ENCODE assay signal across 19 mouse cellular contexts in genomic region chr14:33175059-33175821, GRCm38 (mm10). TPM values are rescaled to one million over a fixed set of nuclear protein-coding genes. Genes with fewer than 3 reads are reported as not detected.
DNase-seq lines count a peak whose midpoint lies in the region; ATAC-seq and TF ChIP-seq lines count a peak whose summit lies in the region.
"Had no signal": no experiment of that assay in that cellular context is flagged by ENCODE, and none has a peak within 500 bp of the region (broad histone marks: within the 10 kb centered on the region; RNA-seq: fewer than 3 reads in every experiment).

No protein-coding gene starts in this region.

- intact Hi-C loops in heart, postnatal 14 days (cut with DNase I): no loop called here

- in situ Hi-C loops in CH12.LX (cut with MboI; ENCODE audit: low pct_ligation_motif_present, low pct_unique_long_range_greater_than_20kb, low sequenced_read_pairs): no loop called here

- dilution Hi-C loops in CH12.LX (cut with MboI; ENCODE audit: extremely low pct_ligation_motif_present, extremely low pct_unique_long_range_greater_than_20kb, low sequenced_read_pairs): no loop called here

- DNase-seq in frontal cortex, postnatal 10 days (ENCODE audit: low spot score in 2 of 2): no peak
- DNase-seq in CH12.LX (ENCODE audit: extremely low read depth): no peak
- DNase-seq in cerebellum, adult 9-11 months: peak; percentile 43
- DNase-seq in heart, postnatal 14 days: peak; percentile 36 to 52
- DNase-seq in thymus, adult 2 months: no peak
- no peak for DNase-seq in ovary, adult 18-20 months (ENCODE audit: low spot score)
- no peak for DNase-seq in left cerebral cortex, adult 9 months (ENCODE audit: low spot score in 2 of 2)
- DNase-seq: adrenal gland, adult 2 months; gastrocnemius, postnatal 10 days; kidney, adult 11 months; kidney, postnatal 14 days; lung, embryonic 14.5 days; thymus, postnatal 4 days had no signal

- H3K4me3 ChIP-seq in CH12.LX (replicated peaks in 1 of 3; ENCODE audit: low read depth in 2 of 3, low read length in 2 of 3, poor library complexity in 1 of 3): no peak overlapping the region
- H3K4me3 ChIP-seq in thymus, adult 2 months (ENCODE audit: control insufficient read depth, insufficient read depth, low read length): no peak overlapping the region
- H3K4me3 ChIP-seq: erythroblast, embryonic 14.5 days; neural tube, embryonic 12.5 days had no signal

- no peak overlapping the region for H3K27ac ChIP-seq in CH12.LX (ENCODE audit: insufficient read depth, low read depth)
- H3K27ac ChIP-seq in thymus, adult 2 months (ENCODE audit: control insufficient read depth, insufficient read depth, low read length): no peak overlapping the region
- H3K27ac ChIP-seq: neural tube, embryonic 12.5 days had no signal

- TF ChIP-seq CTCF in CH12.LX (conservative IDR thresholded peaks at IDR 0.05 in 1 of 2, IDR thresholded peaks at IDR 0.05 in 1 of 2; ENCODE audit: low read depth in 2 of 2, low read length in 2 of 2): no peak
- TF ChIP-seq CTCF in thymus, adult 2 months (IDR thresholded peaks at IDR 0.05; ENCODE audit: borderline replicate concordance, control insufficient read depth, extremely low read depth, insufficient read depth, low read length, poor library complexity): no peak

- H3K9me3 ChIP-seq in CH12.LX (replicated peaks; ENCODE audit: low read length): peaks cover 24% of the 10 kb centered on the region
- H3K9me3 ChIP-seq: neural tube, embryonic 12.5 days had no signal

- H3K4me1 ChIP-seq in CH12.LX (ENCODE audit: control insufficient read depth in 1 of 2, insufficient read depth in 2 of 2): peaks cover 20 to 52% of the 10 kb centered on the region in 2 experiments
- H3K4me1 ChIP-seq in thymus, adult 2 months (replicated peaks; ENCODE audit: control insufficient read depth, insufficient read depth, low read length): no peaks in the 10 kb centered on the region
- H3K4me1 ChIP-seq: neural tube, embryonic 12.5 days had no signal

- H3K4me2 ChIP-seq in CH12.LX (ENCODE audit: insufficient read depth, low read depth, poor library complexity, severe bottlenecking): no peak overlapping the region
- H3K4me2 ChIP-seq: lung, embryonic 14.5 days; neural tube, embryonic 12.5 days had no signal

- TF ChIP-seq EP300 in CH12.LX (IDR thresholded peaks at IDR 0.05; ENCODE audit: low read length): no peak

- no peaks in the 10 kb centered on the region for H3K27me3 ChIP-seq in CH12.LX (replicated peaks)
- no peaks in the 10 kb centered on the region for H3K27me3 ChIP-seq in thymus, adult 2 months (ENCODE audit: control insufficient read depth, insufficient read depth, low read length)
- H3K27me3 ChIP-seq: megakaryocyte, embryonic 14.5 days; neural tube, embryonic 12.5 days had no signal

- ATAC-seq in frontal cortex, adult (ENCODE audit: low TSS enrichment): peak; percentile 78
- ATAC-seq: forebrain, embryonic 16.5 days; hindbrain, embryonic 16.5 days had no signal

- peaks cover 81% of the 10 kb centered on the region for H3K79me2 ChIP-seq in CH12.LX (replicated peaks; ENCODE audit: control insufficient read depth, extremely low read depth, insufficient read depth, poor library complexity, severe bottlenecking)

- H3K9ac ChIP-seq in CH12.LX (ENCODE audit: insufficient read depth, low read depth): no peak overlapping the region
- H3K9ac ChIP-seq: lung, embryonic 14.5 days; neural tube, embryonic 12.5 days had no signal

- WGBS in thymus, adult 2 months: 84% methylated on average over 4 of the region's 4 CpGs

- H3K36me3 ChIP-seq in CH12.LX (replicated peaks in 1 of 2; ENCODE audit: control insufficient read depth in 1 of 2, insufficient read depth in 1 of 2, low read length in 1 of 2): peaks cover 47 to 92% of the 10 kb centered on the region in 2 experiments
- H3K36me3 ChIP-seq in thymus, adult 2 months (ENCODE audit: control insufficient read depth, insufficient read depth, low read length): no peaks in the 10 kb centered on the region
- H3K36me3 ChIP-seq: neural tube, embryonic 12.5 days had no signal

- 0 out of 2 replicates have a peak, but pooled peaks have one; percentile 24 for TF ChIP-seq POLR2A in CH12.LX (IDR thresholded peaks at IDR 0.05; ENCODE audit: low read depth, low read length)
- TF ChIP-seq POLR2A in thymus, adult 2 months (IDR thresholded peaks at IDR 0.05; ENCODE audit: control insufficient read depth, extremely low read depth, insufficient read depth, low read length, poor library complexity): no peak

- no peak for TF ChIP-seq RAD21 in CH12.LX (IDR thresholded peaks at IDR 0.05; ENCODE audit: low read depth, low read length)

TF ChIP-seq in CH12.LX, 34 proteins besides CTCF, POLR2A, EP300 and RAD21:
- TF ChIP-seq MAX (IDR thresholded peaks at IDR 0.05; ENCODE audit: low read length): no peak
- TF ChIP-seq NRF1 (IDR thresholded peaks at IDR 0.05; ENCODE audit: low read depth, low read length): no peak
- TF ChIP-seq HCFC1 (IDR thresholded peaks at IDR 0.05; ENCODE audit: low read depth, low read length): no peak
- no peak for TF ChIP-seq E2F4 (IDR thresholded peaks at IDR 0.05; ENCODE audit: insufficient replicate concordance, low read depth, low read length)
- TF ChIP-seq USF1 (IDR thresholded peaks at IDR 0.05; ENCODE audit: low read depth, low read length): no peak
- TF ChIP-seq POLR2AphosphoS2 (IDR thresholded peaks at IDR 0.05; ENCODE audit: low read depth, low read length): no peak
- no peak for TF ChIP-seq UBTF (IDR thresholded peaks at IDR 0.05; ENCODE audit: low read depth, low read length)
- no peak for TF ChIP-seq PAX5 (IDR thresholded peaks at IDR 0.05; ENCODE audit: low read length)
- no peak for TF ChIP-seq ZMIZ1 (IDR thresholded peaks at IDR 0.05; ENCODE audit: low read depth, low read length)
- no peak for TF ChIP-seq NELFE (IDR thresholded peaks at IDR 0.05; ENCODE audit: low read depth, low read length)
- no peak for TF ChIP-seq MAZ (IDR thresholded peaks at IDR 0.05; ENCODE audit: low read depth, low read length)
- TF ChIP-seq CHD1 (IDR thresholded peaks at IDR 0.05; ENCODE audit: low read depth, low read length): no peak
- no peak for TF ChIP-seq JUND (conservative IDR thresholded peaks at IDR 0.05; ENCODE audit: low read depth, low read length)
- TF ChIP-seq ZNF384 (IDR thresholded peaks at IDR 0.05; ENCODE audit: low read depth, low read length): no peak
- TF ChIP-seq BHLHE40 (IDR thresholded peaks at IDR 0.05; ENCODE audit: low read depth, low read length): no peak
- no peak for TF ChIP-seq CHD2 (IDR thresholded peaks at IDR 0.05; ENCODE audit: low read length)

RNA-seq across cellular contexts. Expression of gene Wdfy4, which starts 10.1 kb away (rescaled TPM):
- 140 and 146 TPM in 2 replicates for total RNA-seq in CH12.LX (2012; rRNA removed)
- total RNA-seq in CH12.LX (2014; rRNA removed): 54.0 and 56.0 TPM in 2 replicates
- 102 and 115 TPM in 2 replicates for polyA plus RNA-seq in CH12.LX (2012; ENCODE audit: insufficient read length, low read depth)
- total RNA-seq in heart, postnatal 14 days (2021): 1 to 10 TPM; 2.3 to 3.1 TPM
- polyA plus RNA-seq in thymus, adult 2 months (2012; rRNA removed): 19.4 and 20.0 TPM in 2 replicates

RNA-seq across cellular contexts. Expression of gene Arhgap22, which starts 38.6 kb away (rescaled TPM):
- total RNA-seq in CH12.LX (2012; rRNA removed): 0.17 and 0.42 TPM in 2 replicates
- 0.12 and 0.39 TPM in 2 replicates for total RNA-seq in CH12.LX (2014; rRNA removed)
- 0.29 TPM in 1 of 2 replicates, not detected in the other for polyA plus RNA-seq in CH12.LX (2012; ENCODE audit: insufficient read length, low read depth)
- total RNA-seq in heart, postnatal 14 days (2021): 1 to 10 TPM in 1 of 2 experiments, under 1 TPM in 1; 0.95 to 1.0 TPM
- 12.8 and 16.2 TPM in 2 replicates for polyA plus RNA-seq in thymus, adult 2 months (2012; rRNA removed)

Comparison
In these comparisons a context has a peak if more than half of its experiments do, and no peak if none do; other contexts are left out.
1. DNase-seq: peak in cerebellum, adult 9-11 months (single experiment) and heart, postnatal 14 days (2 of 2); none in frontal cortex, postnatal 10 days (0 of 2), CH12.LX (single experiment), thymus, adult 2 months (single experiment), ovary, adult 18-20 months (single experiment) and left cerebral cortex, adult 9 months (0 of 2).
2. RNA of gene Wdfy4, which starts 10.1 kb away (total RNA-seq): 54.0 to 146 TPM in CH12.LX; 2.3 to 3.1 TPM in heart, postnatal 14 days; every median in the first group is over 10 times any median in the second.